Mouse (Mus musculus): ENCODE data around the gene Prdm12. TPM values are rescaled to one million over a fixed set of nuclear protein-coding genes. Genes with fewer than 3 reads are reported as not detected.

Gene Prdm12
- polyA plus RNA-seq, 1 experiment = not detected

- no peaks in the 10 kb centered on the region for H3K79me2 ChIP-seq (ENCODE audit: control insufficient read depth, insufficient read depth)
Observed at GRCm38 (mm10) chr2:31611400-31611799, 28.4 kb upstream of the Prdm12 start.

GRCm38 (mm10) chr2:31612627-31613026 lies 27.2 kb upstream of the Prdm12 start:
- no peak for TF ChIP-seq FOSL1 (IDR thresholded peaks at IDR 0.05; ENCODE audit: insufficient read depth, low read length, poor library complexity, severe bottlenecking)
- TF ChIP-seq MYOD1 (IDR thresholded peaks at IDR 0.05; ENCODE audit: control insufficient read depth, insufficient read length, low read depth) = no peak
- TF ChIP-seq MAX (IDR thresholded peaks at IDR 0.05) = no peak
- TF ChIP-seq USF1 (IDR thresholded peaks at IDR 0.05; ENCODE audit: low read depth) = no peak
- TF ChIP-seq CEBPB (IDR thresholded peaks at IDR 0.05; ENCODE audit: low read depth) = no peak
- TF ChIP-seq MYOG (IDR thresholded peaks at IDR 0.05; ENCODE audit: control insufficient read depth, extremely low read depth, insufficient read length) = no peak
- TF ChIP-seq CTCF (IDR thresholded peaks at IDR 0.05; ENCODE audit: control insufficient read depth, insufficient read depth, insufficient read length) = no peak
- Histone ChIP-seq H3K79me2 (ENCODE audit: control insufficient read depth, insufficient read depth) (no peaks in the 10 kb centered on the region), H3K79me3 (ENCODE audit: low read depth) (no peaks in the 10 kb centered on the region), H3ac (ENCODE audit: control insufficient read depth, insufficient read length, low read depth) (no peak overlapping the region), H3K27me3 (ENCODE audit: control insufficient read depth, insufficient read depth, insufficient read length) (no peaks in the 10 kb centered on the region), H3K36me3 (ENCODE audit: control insufficient read depth, insufficient read depth) (peaks cover 86% of the 10 kb centered on the region), H3K4me3 (ENCODE audit: insufficient read depth, poor library complexity, severe bottlenecking) (no peak overlapping the region)

More at GRCm38 (mm10) chr2:31611400-31611799, 28.4 kb upstream of the Prdm12 start:
- peaks cover 89% of the 10 kb centered on the region for H3K36me3 ChIP-seq (ENCODE audit: control insufficient read depth, insufficient read depth)
- no peak overlapping the region for H3ac ChIP-seq (ENCODE audit: control insufficient read depth, insufficient read length, low read depth)
- H3K79me3 ChIP-seq (ENCODE audit: low read depth) = no peaks in the 10 kb centered on the region
- no peaks in the 10 kb centered on the region for H3K27me3 ChIP-seq (ENCODE audit: control insufficient read depth, insufficient read depth, insufficient read length)
- TF ChIP-seq CTCF (IDR thresholded peaks at IDR 0.05; ENCODE audit: control insufficient read depth, insufficient read depth, insufficient read length) = no peak
- H3K4me3 ChIP-seq (ENCODE audit: insufficient read depth, poor library complexity, severe bottlenecking) = no peak overlapping the region

- peaks cover 80% of the 10 kb centered on the region for H3K36me3 ChIP-seq (ENCODE audit: control insufficient read depth, insufficient read depth)
- no peak overlapping the region for H3ac ChIP-seq (ENCODE audit: control insufficient read depth, insufficient read length, low read depth)
- no peaks in the 10 kb centered on the region for H3K79me3 ChIP-seq (ENCODE audit: low read depth)
- H3K79me2 ChIP-seq (ENCODE audit: control insufficient read depth, insufficient read depth) = no peaks in the 10 kb centered on the region
- no peak overlapping the region for H3K4me3 ChIP-seq (ENCODE audit: insufficient read depth, poor library complexity, severe bottlenecking)
- no peak for TF ChIP-seq USF1 (IDR thresholded peaks at IDR 0.05; ENCODE audit: low read depth)
- no peak for TF ChIP-seq MAX (IDR thresholded peaks at IDR 0.05)
- TF ChIP-seq MYOG (IDR thresholded peaks at IDR 0.05; ENCODE audit: control insufficient read depth, extremely low read depth, insufficient read length) = no peak
- no peak for TF ChIP-seq FOSL1 (IDR thresholded peaks at IDR 0.05; ENCODE audit: insufficient read depth, low read length, poor library complexity, severe bottlenecking)
- no peak for TF ChIP-seq CEBPB (IDR thresholded peaks at IDR 0.05; ENCODE audit: low read depth)
- TF ChIP-seq MYOD1 (IDR thresholded peaks at IDR 0.05; ENCODE audit: control insufficient read depth, insufficient read length, low read depth) = no peak
- no peak for TF ChIP-seq CTCF (IDR thresholded peaks at IDR 0.05; ENCODE audit: control insufficient read depth, insufficient read depth, insufficient read length)
- no peaks in the 10 kb centered on the region for H3K27me3 ChIP-seq (ENCODE audit: control insufficient read depth, insufficient read depth, insufficient read length)
Observed at GRCm38 (mm10) chr2:31613781-31614180, 26.1 kb upstream of the Prdm12 start.

- TF ChIP-seq MYOG (IDR thresholded peaks at IDR 0.05; ENCODE audit: control insufficient read depth, extremely low read depth, insufficient read length) (no peak), MYOD1 (IDR thresholded peaks at IDR 0.05; ENCODE audit: control insufficient read depth, insufficient read length, low read depth) (no peak), CTCF (IDR thresholded peaks at IDR 0.05; ENCODE audit: control insufficient read depth, insufficient read depth, insufficient read length) (no peak), USF1 (IDR thresholded peaks at IDR 0.05; ENCODE audit: low read depth) (no peak), CEBPB (IDR thresholded peaks at IDR 0.05; ENCODE audit: low read depth) (no peak)
- no peak overlapping the region for H3K4me3 ChIP-seq (ENCODE audit: insufficient read depth, poor library complexity, severe bottlenecking)
- peaks cover 40% of the 10 kb centered on the region for H3K36me3 ChIP-seq (ENCODE audit: control insufficient read depth, insufficient read depth)
- no peaks in the 10 kb centered on the region for H3K27me3 ChIP-seq (ENCODE audit: control insufficient read depth, insufficient read depth, insufficient read length)
- no peak overlapping the region for H3ac ChIP-seq (ENCODE audit: control insufficient read depth, insufficient read length, low read depth)
- H3K79me3 ChIP-seq (ENCODE audit: low read depth) = no peaks in the 10 kb centered on the region
- no peaks in the 10 kb centered on the region for H3K79me2 ChIP-seq (ENCODE audit: control insufficient read depth, insufficient read depth)
Observed at GRCm38 (mm10) chr2:31618484-31619161, 21.2 kb upstream of the Prdm12 start.

- Histone ChIP-seq H3K27me3 (ENCODE audit: control insufficient read depth, insufficient read depth, insufficient read length) (no peaks in the 10 kb centered on the region), H3K4me3 (ENCODE audit: insufficient read depth, poor library complexity, severe bottlenecking) (no peak overlapping the region), H3K36me3 (ENCODE audit: control insufficient read depth, insufficient read depth) (peaks cover 34% of the 10 kb centered on the region), H3K79me2 (ENCODE audit: control insufficient read depth, insufficient read depth) (no peaks in the 10 kb centered on the region), H3K79me3 (ENCODE audit: low read depth) (no peaks in the 10 kb centered on the region), H3ac (ENCODE audit: control insufficient read depth, insufficient read length, low read depth) (no peak overlapping the region)
- TF ChIP-seq CEBPB (IDR thresholded peaks at IDR 0.05; ENCODE audit: low read depth) (no peak), MYOG (IDR thresholded peaks at IDR 0.05; ENCODE audit: control insufficient read depth, extremely low read depth, insufficient read length) (no peak), CTCF (IDR thresholded peaks at IDR 0.05; ENCODE audit: control insufficient read depth, insufficient read depth, insufficient read length) (no peak), MYOD1 (IDR thresholded peaks at IDR 0.05; ENCODE audit: control insufficient read depth, insufficient read length, low read depth) (no peak), MAX (IDR thresholded peaks at IDR 0.05) (no peak), FOSL1 (IDR thresholded peaks at IDR 0.05; ENCODE audit: insufficient read depth, low read length, poor library complexity, severe bottlenecking) (no peak), USF1 (IDR thresholded peaks at IDR 0.05; ENCODE audit: low read depth) (no peak)
Observed at GRCm38 (mm10) chr2:31619208-31619607, 20.6 kb upstream of the Prdm12 start.

GRCm38 (mm10) chr2:31633531-31633930 lies 6.3 kb upstream of the Prdm12 start:
- Histone ChIP-seq H3K27me3 (ENCODE audit: control insufficient read depth, insufficient read depth, insufficient read length) (peaks cover 65% of the 10 kb centered on the region), H3K79me2 (ENCODE audit: control insufficient read depth, insufficient read depth) (no peaks in the 10 kb centered on the region), H3K36me3 (ENCODE audit: control insufficient read depth, insufficient read depth) (no peaks in the 10 kb centered on the region), H3ac (ENCODE audit: control insufficient read depth, insufficient read length, low read depth) (no peak overlapping the region), H3K4me3 (ENCODE audit: insufficient read depth, poor library complexity, severe bottlenecking) (no peak overlapping the region), H3K79me3 (ENCODE audit: low read depth) (no peaks in the 10 kb centered on the region)
- no peak for TF ChIP-seq CEBPB (IDR thresholded peaks at IDR 0.05; ENCODE audit: low read depth)
- TF ChIP-seq MAX (IDR thresholded peaks at IDR 0.05) = no peak
- TF ChIP-seq USF1 (IDR thresholded peaks at IDR 0.05; ENCODE audit: low read depth) = no peak
- no peak for TF ChIP-seq CTCF (IDR thresholded peaks at IDR 0.05; ENCODE audit: control insufficient read depth, insufficient read depth, insufficient read length)
- no peak for TF ChIP-seq MYOD1 (IDR thresholded peaks at IDR 0.05; ENCODE audit: control insufficient read depth, insufficient read length, low read depth)
- no peak for TF ChIP-seq FOSL1 (IDR thresholded peaks at IDR 0.05; ENCODE audit: insufficient read depth, low read length, poor library complexity, severe bottlenecking)
- no peak for TF ChIP-seq MYOG (IDR thresholded peaks at IDR 0.05; ENCODE audit: control insufficient read depth, extremely low read depth, insufficient read length)

Data from C2C12 (cell line).